Mouse (Mus musculus) hindbrain, embryonic 10.5 days (tissue): ENCODE measurements around the gene Tmem38b. TPM values are rescaled to one million over a fixed set of nuclear protein-coding genes. Genes with fewer than 3 reads are reported as not detected.

Experiments
- DNase-seq: peaks from one replicate; pipeline ENCODE4 v3.0.0-alpha.2; 2017; ENCODE audit warnings: low spot score
- H3K27ac ChIP-seq: fragments of 300-500 bp; sonication (generic); 2 replicates; pipeline ENCODE4 v1.5.1; 2016; ENCODE audit warnings: mild to moderate bottlenecking, moderate library complexity
- H3K27me3 ChIP-seq: fragments of 300-500 bp; sonication (generic); 2 replicates; pipeline ENCODE4 v1.6.1; 2016; ENCODE audit warnings: mild to moderate bottlenecking; ENCODE audit not compliant: poor library complexity, insufficient read depth, severe bottlenecking
- H3K36me3 ChIP-seq: fragments of 300-500 bp; sonication (generic); 2 replicates; pipeline ENCODE4 v1.6.1; 2016; ENCODE audit warnings: mild to moderate bottlenecking, moderate library complexity
- H3K4me1 ChIP-seq: fragments of 300-500 bp; sonication (generic); replicated peaks from 2 replicates; pipeline ENCODE4 v1.6.1; 2016; ENCODE audit warnings: mild to moderate bottlenecking
- H3K4me3 ChIP-seq: fragments of 300-500 bp; sonication (generic); 2 replicates; pipeline ENCODE4 v1.5.1; 2016; ENCODE audit warnings: mild to moderate bottlenecking, moderate library complexity
- H3K9me3 ChIP-seq: fragments of 300-500 bp; sonication (generic); 2 replicates; pipeline ENCODE4 v1.6.1; 2016; ENCODE audit warnings: mild to moderate bottlenecking, moderate library complexity
- WGBS: fragments of 180-500 bp; shearing (Covaris S2); methylation state at CpG from one replicate; pipeline ENCODE4 v1.1.7; 2016; 5-methylcytosine and 5-hydroxymethylcytosine counted together
- polyA plus RNA-seq: library from polyadenylated mRNA; unstranded; fragments of >200 nt; fragmentation: Nextera tagmentation; extraction: Ambion mirVana; gene quantifications from 2 replicates; pipeline ENCODE4 v1.2.1, GENCODE M21; 2016

The Tmem38b gene
- polyA plus RNA-seq = 3.8 TPM in 2 replicates

DNA sequence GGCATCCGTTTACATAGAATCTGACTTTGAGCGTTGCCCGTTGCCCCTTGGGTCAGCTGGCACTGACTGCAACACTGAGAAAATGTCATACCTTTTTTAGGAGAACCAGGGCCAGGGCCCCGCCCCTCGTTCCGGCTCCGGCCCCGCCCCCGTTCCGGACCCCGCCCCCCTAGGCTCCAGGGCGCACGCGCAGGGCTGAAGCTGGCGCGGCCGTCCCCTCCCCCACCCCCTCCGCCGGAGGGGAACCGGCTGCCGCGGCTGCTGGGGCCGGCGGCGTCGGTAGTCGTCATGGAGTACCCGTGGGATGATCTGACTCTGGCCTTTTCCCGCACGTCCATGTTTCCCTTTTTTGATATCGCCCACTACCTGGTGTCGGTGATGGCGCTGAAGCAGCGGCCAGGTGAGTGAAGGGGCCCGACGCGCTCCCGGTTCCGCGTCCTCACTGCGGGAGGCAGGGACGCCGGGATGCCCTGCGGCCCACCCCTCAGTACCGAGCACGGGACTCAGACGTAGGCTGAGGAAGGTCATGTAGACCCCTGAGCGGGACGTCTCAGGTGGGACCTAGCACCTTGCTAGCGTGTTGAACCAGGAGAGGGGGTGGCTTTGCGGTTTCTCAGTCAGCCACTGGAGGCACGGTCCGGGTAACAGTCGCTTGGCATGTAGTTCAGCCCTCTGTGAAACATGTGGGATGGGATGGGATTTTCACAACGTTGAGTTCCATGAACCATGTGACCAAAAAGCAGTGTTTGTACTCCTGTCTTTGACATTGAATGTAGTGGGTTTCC, at the start of gene Tmem38b:
Gene Tmem38b, plus strand, starts transcription at position 225 of the 785 bp plus-strand sequence.
- WGBS = under 1% methylated on average over 55 of the region's 55 CpGs
- H3K27ac ChIP-seq = peak within 1 kb of the TSS; percentile 89

GRCm38 (mm10) chr4:53781396-53781795, 44.4 kb upstream of the Tmem38b start:
- Histone ChIP-seq H3K36me3 (no peaks in the 10 kb centered on the region), H3K9me3 (no peaks in the 10 kb centered on the region), H3K4me1 (peaks cover 29% of the 10 kb centered on the region), H3K4me3 (no peak overlapping the region), H3K27ac (no peak overlapping the region), H3K27me3 (peaks cover 46% of the 10 kb centered on the region)
- no peak for DNase-seq
- 62% methylated on average over 4 of the region's 4 CpGs for WGBS

More for the DNA sequence above, at the start of gene Tmem38b:
- no peaks in the 10 kb centered on the region for H3K9me3 ChIP-seq
- peaks cover 6% of the 10 kb centered on the region for H3K4me1 ChIP-seq
- no peaks in the 10 kb centered on the region for H3K36me3 ChIP-seq
- no peaks in the 10 kb centered on the region for H3K27me3 ChIP-seq
- H3K4me3 ChIP-seq = peak within 1 kb of the TSS; percentile 90
- DNase-seq = peak; percentile 87

- 17% methylated on average over 14 of the region's 14 CpGs for WGBS
- peaks cover 35% of the 10 kb centered on the region for H3K27me3 ChIP-seq
- peaks cover 29% of the 10 kb centered on the region for H3K4me1 ChIP-seq
- H3K27ac ChIP-seq = no peak overlapping the region
- no peak overlapping the region for H3K4me3 ChIP-seq
- no peak for DNase-seq
- H3K36me3 ChIP-seq = no peaks in the 10 kb centered on the region
- H3K9me3 ChIP-seq = no peaks in the 10 kb centered on the region
These were observed 43.4 kb upstream of the Tmem38b start for GRCm38 (mm10) chr4:53782216-53783070.

DNA sequence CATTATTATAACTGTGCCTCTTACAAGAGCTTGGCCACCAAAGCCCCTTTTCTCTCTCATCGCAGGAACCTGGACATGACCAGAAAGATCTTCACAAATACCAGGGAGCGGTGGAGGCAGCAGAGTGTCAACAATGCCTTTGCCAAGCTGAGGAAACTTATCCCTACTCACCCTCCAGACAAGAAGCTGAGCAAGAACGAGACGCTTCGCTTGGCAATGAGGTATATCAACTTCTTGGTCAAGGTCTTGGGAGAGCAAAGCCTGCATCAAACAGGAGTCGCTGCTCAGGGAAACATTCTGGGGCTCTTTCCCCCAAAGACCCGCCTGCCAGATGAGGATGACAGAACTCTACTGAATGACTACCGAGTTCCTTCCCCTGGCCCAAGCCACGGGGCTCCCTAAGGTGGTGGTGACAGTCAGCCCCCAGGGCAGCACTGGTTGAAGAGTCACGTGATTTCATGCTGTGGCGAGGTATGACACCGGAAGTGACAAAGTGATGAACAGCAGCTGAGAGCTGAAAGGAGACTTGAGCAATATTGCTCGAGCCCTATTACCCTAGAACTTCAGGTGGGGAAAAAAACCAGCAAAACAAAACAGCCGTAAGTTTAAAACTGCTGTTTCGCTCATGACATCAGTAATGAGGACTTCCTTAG, 40.0 kb upstream of the Tmem38b start:
- H3K9me3 ChIP-seq = no peaks in the 10 kb centered on the region
- no peak overlapping the region for H3K27ac ChIP-seq
- 83% methylated on average over 15 of the region's 15 CpGs for WGBS
- 0 out of 2 replicates have a peak, but pooled peaks cover 3% of the 10 kb centered on the region for H3K27me3 ChIP-seq
- H3K4me1 ChIP-seq = peaks cover 17% of the 10 kb centered on the region
- no peak overlapping the region for H3K4me3 ChIP-seq
- no peak for DNase-seq
- H3K36me3 ChIP-seq = no peaks in the 10 kb centered on the region

GRCm38 (mm10) chr4:53786851-53787250, 39.0 kb upstream of the Tmem38b start:
- Histone ChIP-seq H3K36me3 (no peaks in the 10 kb centered on the region), H3K9me3 (no peaks in the 10 kb centered on the region), H3K4me3 (no peak overlapping the region), H3K27me3 (no peaks in the 10 kb centered on the region), H3K27ac (no peak overlapping the region), H3K4me1 (peaks cover 17% of the 10 kb centered on the region)
- no peak for DNase-seq
- WGBS = 82% methylated on average over 5 of the region's 5 CpGs

GRCm38 (mm10) chr4:53789346-53789745, 36.5 kb upstream of the Tmem38b start:
- peak; percentile 25 for DNase-seq
- H3K36me3 ChIP-seq = no peaks in the 10 kb centered on the region
- no peaks in the 10 kb centered on the region for H3K27me3 ChIP-seq
- H3K9me3 ChIP-seq = no peaks in the 10 kb centered on the region
- WGBS = 4% methylated on average over 4 of the region's 4 CpGs
- peaks cover 10% of the 10 kb centered on the region; the same call in 1 of the 2 replicates for H3K4me1 ChIP-seq
- H3K4me3 ChIP-seq = no peak overlapping the region
- H3K27ac ChIP-seq = no peak overlapping the region

GRCm38 (mm10) chr4:53794257-53794966, 31.4 kb upstream of the Tmem38b start:
- peaks cover 27% of the 10 kb centered on the region for H3K4me1 ChIP-seq
- no peak for DNase-seq

DNA sequence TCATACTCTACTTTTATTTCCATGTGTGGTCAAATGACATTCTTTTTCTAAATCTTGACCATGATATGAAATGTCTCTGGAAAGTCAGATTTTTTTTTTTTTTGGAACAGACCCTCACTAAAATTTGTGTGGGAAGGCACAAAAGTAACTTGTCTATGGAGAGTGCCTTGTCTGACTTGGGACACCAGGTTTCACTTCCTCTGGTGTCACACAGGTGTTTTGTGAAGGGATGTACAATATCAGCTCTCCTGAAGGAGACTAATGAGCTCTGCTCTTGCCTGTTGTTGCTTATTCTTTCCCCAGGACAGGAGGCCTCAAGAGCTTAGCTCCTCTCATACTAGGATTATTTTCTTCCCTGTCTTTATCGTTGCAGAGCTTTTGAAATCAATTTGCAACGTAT, 30.8 kb upstream of the Tmem38b start:
- peaks cover 32% of the 10 kb centered on the region for H3K4me1 ChIP-seq
- H3K27ac ChIP-seq = no peak overlapping the region
- H3K36me3 ChIP-seq = no peaks in the 10 kb centered on the region
- 57% methylated on average over 2 of the region's 2 CpGs for WGBS
- DNase-seq = no peak
- no peaks in the 10 kb centered on the region for H3K9me3 ChIP-seq
- H3K4me3 ChIP-seq = no peak overlapping the region
- H3K27me3 ChIP-seq = no peaks in the 10 kb centered on the region

More at GRCm38 (mm10) chr4:53794257-53794966, 31.4 kb upstream of the Tmem38b start:
- Histone ChIP-seq H3K9me3 (no peaks in the 10 kb centered on the region), H3K27ac (no peak overlapping the region), H3K4me3 (no peak overlapping the region), H3K36me3 (no peaks in the 10 kb centered on the region), H3K27me3 (no peaks in the 10 kb centered on the region)
- WGBS = 95% methylated on average over 5 of the region's 5 CpGs

- H3K27me3 ChIP-seq = no peaks in the 10 kb centered on the region
- H3K9me3 ChIP-seq = no peaks in the 10 kb centered on the region
- H3K36me3 ChIP-seq = no peaks in the 10 kb centered on the region
- DNase-seq = no peak
- H3K4me1 ChIP-seq = peaks cover 34% of the 10 kb centered on the region
- 89% methylated on average over 2 of the region's 2 CpGs for WGBS
- no peak overlapping the region; the same call in 1 of the 2 replicates for H3K27ac ChIP-seq
- H3K4me3 ChIP-seq = no peak overlapping the region
These were observed 30.1 kb upstream of the Tmem38b start for GRCm38 (mm10) chr4:53795706-53796105.

- Histone ChIP-seq H3K4me3 (peak overlapping the region; percentile 16; the same call in 1 of the 2 replicates), H3K27ac (peak overlapping the region; percentile 73)
These were observed 28.7 kb upstream of the Tmem38b start for GRCm38 (mm10) chr4:53796865-53797772.

GRCm38 (mm10) chr4:53798896-53799676, 26.8 kb upstream of the Tmem38b start:
- Histone ChIP-seq H3K4me3 (no peak overlapping the region), H3K36me3 (no peaks in the 10 kb centered on the region), H3K27me3 (no peaks in the 10 kb centered on the region), H3K4me1 (peaks cover 34% of the 10 kb centered on the region), H3K27ac (no peak overlapping the region), H3K9me3 (no peaks in the 10 kb centered on the region)
- WGBS = 46% methylated on average over 7 of the region's 7 CpGs
- no peak for DNase-seq

More at GRCm38 (mm10) chr4:53796865-53797772, 28.7 kb upstream of the Tmem38b start:
- Histone ChIP-seq H3K4me1 (peaks cover 34% of the 10 kb centered on the region), H3K36me3 (no peaks in the 10 kb centered on the region), H3K9me3 (no peaks in the 10 kb centered on the region), H3K27me3 (no peaks in the 10 kb centered on the region)
- peak; percentile 31 for DNase-seq
- whole genome bisulfite sequencing = 16% methylated on average over 18 of the region's 18 CpGs
